Mouse (Mus musculus): Measurements from ENCODE around the gene Rbm20. TPM values are rescaled to one million over a fixed set of nuclear protein-coding genes. Genes with fewer than 3 reads are reported as not detected.

Rbm20 gene
- total and polyA plus RNA-seq, 3 experiments = 37.3 to 58.6 TPM; not detected in 1

DNA sequence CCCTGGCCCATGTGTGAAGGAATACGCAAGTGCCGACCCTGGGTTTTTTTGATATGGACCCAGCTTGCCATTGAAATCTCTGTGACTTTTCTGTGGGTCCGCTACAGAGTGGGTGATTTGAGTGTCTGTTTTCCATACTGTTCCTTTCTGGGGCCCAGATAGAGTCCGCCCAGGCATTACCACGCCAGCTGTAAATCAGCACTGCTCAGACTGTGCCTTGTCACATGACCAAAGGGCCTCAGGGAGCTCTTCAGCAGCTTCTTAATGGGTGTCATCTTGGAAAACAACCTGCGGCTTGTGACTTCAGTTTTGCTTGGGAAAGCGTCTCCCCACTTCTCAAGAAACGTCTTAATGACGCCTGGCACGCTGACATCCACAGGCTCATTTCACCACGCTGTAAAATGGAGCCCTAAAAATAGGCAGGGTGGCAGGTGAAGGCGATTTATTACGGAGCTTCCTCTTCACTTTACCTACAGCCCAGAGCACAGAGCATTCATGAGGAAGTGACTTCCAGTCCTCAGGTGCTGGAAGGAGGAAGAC is 71.2 kb downstream of the Rbm20 start:
- H3K9me3 ChIP-seq (replicated peaks; ENCODE audit: insufficient read depth, low read length) = no peaks in the 10 kb centered on the region
- TF ChIP-seq MEF2A (IDR thresholded peaks at IDR 0.05; ENCODE audit: extremely low read depth, insufficient replicate concordance, low read depth, low read length, poor library complexity, severe bottlenecking) (no peak), USF1 (IDR thresholded peaks at IDR 0.05; ENCODE audit: low read depth, low read length) (peak; percentile 33; the same call in 1 of the 2 replicates)

GRCm38 (mm10) chr19:53749326-53749725 is 72.2 kb downstream of the Rbm20 start:
- H3K4me3 ChIP-seq (ENCODE audit: control insufficient read depth in 1 of 2, insufficient read depth in 1 of 2, low read depth in 2 of 2, low read length in 2 of 2) = no peak overlapping the region
- TF ChIP-seq MXI1 (IDR thresholded peaks at IDR 0.05; ENCODE audit: low read depth, low read length) (no peak), POLR2AphosphoS2 (IDR thresholded peaks at IDR 0.05; ENCODE audit: low read length) (no peak), MAX (IDR thresholded peaks at IDR 0.05; ENCODE audit: low read length) (no peak), MAZ (IDR thresholded peaks at IDR 0.05; ENCODE audit: low read depth, low read length) (no peak), ZMIZ1 (IDR thresholded peaks at IDR 0.05; ENCODE audit: low read depth, low read length) (no peak), ETS1 (IDR thresholded peaks at IDR 0.05; ENCODE audit: low read depth, low read length) (no peak), CTCF (IDR thresholded peaks at IDR 0.05 in 2 of 3, conservative IDR thresholded peaks at IDR 0.05 in 1 of 3; ENCODE audit: control insufficient read depth in 1 of 3, insufficient read depth in 1 of 3, low read depth in 2 of 3, low read length in 3 of 3, poor library complexity in 1 of 3, severe bottlenecking in 1 of 3) (peak; percentile 9 to 23 (median 22); a peak in 3 of 6 replicates), MAFK (IDR thresholded peaks at IDR 0.05; ENCODE audit: borderline replicate concordance, low read depth, low read length) (no peak), JUND (IDR thresholded peaks at IDR 0.05; ENCODE audit: low read depth, low read length) (no peak), RAD21 (IDR thresholded peaks at IDR 0.05; ENCODE audit: low read depth, low read length) (peak; percentile 7), SMC3 (IDR thresholded peaks at IDR 0.05; ENCODE audit: low read depth, low read length) (0 out of 2 replicates have a peak, but pooled peaks have one; percentile 12)
- H3K4me1 ChIP-seq (ENCODE audit: control insufficient read depth in 1 of 2, insufficient read depth in 2 of 2, low read length in 2 of 2) = 0 out of 4 replicates have a peak, but pooled peaks cover 0 to 7% of the 10 kb centered on the region in 2 experiments
- no peaks in the 10 kb centered on the region for H3K9me3 ChIP-seq (replicated peaks; ENCODE audit: insufficient read depth, low read length)
- H3K27me3 ChIP-seq (ENCODE audit: control insufficient read depth in 1 of 2, insufficient read depth in 2 of 2, low read length in 2 of 2) = no peaks in the 10 kb centered on the region
- peaks cover 0 to 6% of the 10 kb centered on the region in 2 experiments; a peak in 1 of 4 replicates for H3K36me3 ChIP-seq (ENCODE audit: control insufficient read depth in 1 of 2, insufficient read depth in 2 of 2, low read length in 2 of 2)
- no peaks in the 10 kb centered on the region for H3K79me2 ChIP-seq (ENCODE audit: control insufficient read depth, insufficient read depth, low read length, poor library complexity)
- DNase-seq (ENCODE audit: low read depth, low spot score) = no peak
- H3K27ac ChIP-seq (ENCODE audit: control insufficient read depth, low read depth, low read length) = no peak overlapping the region
- H3K9ac ChIP-seq (ENCODE audit: control insufficient read depth, low read depth, low read length, poor library complexity, severe bottlenecking) = no peak overlapping the region

More for the DNA sequence above, 71.2 kb downstream of the Rbm20 start:
- no peak overlapping the region for H3K4me3 ChIP-seq (ENCODE audit: control insufficient read depth in 1 of 2, insufficient read depth in 1 of 2, low read depth in 2 of 2, low read length in 2 of 2)
- H3K36me3 ChIP-seq (ENCODE audit: control insufficient read depth in 1 of 2, insufficient read depth in 2 of 2, low read length in 2 of 2) = peaks cover 0 to 1% of the 10 kb centered on the region in 2 experiments; a peak in 1 of 4 replicates
- H3K79me2 ChIP-seq (ENCODE audit: control insufficient read depth, insufficient read depth, low read length, poor library complexity) = no peaks in the 10 kb centered on the region
- no peak overlapping the region for H3K9ac ChIP-seq (ENCODE audit: control insufficient read depth, low read depth, low read length, poor library complexity, severe bottlenecking)
- 0 out of 4 replicates have a peak, but pooled peaks cover 0 to 5% of the 10 kb centered on the region in 2 experiments for H3K4me1 ChIP-seq (ENCODE audit: control insufficient read depth in 1 of 2, insufficient read depth in 2 of 2, low read length in 2 of 2)
- DNase-seq (ENCODE audit: low read depth, low spot score) = no peak
- no peak overlapping the region for H3K27ac ChIP-seq (ENCODE audit: control insufficient read depth, low read depth, low read length)
- no peaks in the 10 kb centered on the region for H3K27me3 ChIP-seq (ENCODE audit: control insufficient read depth in 1 of 2, insufficient read depth in 2 of 2, low read length in 2 of 2)

Measured in MEL (cell line).